Mouse (Mus musculus): ENCODE data around the gene Atp13a1.

- TF ChIP-seq GATA1 (IDR thresholded peaks at IDR 0.05; ENCODE audit: borderline replicate concordance, low read length) (no peak), FLI1 (IDR thresholded peaks at IDR 0.05; ENCODE audit: low read length) (no peak)
Measured at GRCm38 (mm10) chr8:69847167-69848065, 56.5 kb downstream of the Atp13a1 start.
